Mouse (Mus musculus): ENCODE results near the gene Esp34. TPM values are rescaled to one million over a fixed set of nuclear protein-coding genes. Genes with fewer than 3 reads are reported as not detected.

Gene Esp34
- not detected for total RNA-seq (2021)
- long read RNA-seq, experiment 1 = 0 reads
- long read RNA-seq, experiment 2 = 0 reads

DNA sequence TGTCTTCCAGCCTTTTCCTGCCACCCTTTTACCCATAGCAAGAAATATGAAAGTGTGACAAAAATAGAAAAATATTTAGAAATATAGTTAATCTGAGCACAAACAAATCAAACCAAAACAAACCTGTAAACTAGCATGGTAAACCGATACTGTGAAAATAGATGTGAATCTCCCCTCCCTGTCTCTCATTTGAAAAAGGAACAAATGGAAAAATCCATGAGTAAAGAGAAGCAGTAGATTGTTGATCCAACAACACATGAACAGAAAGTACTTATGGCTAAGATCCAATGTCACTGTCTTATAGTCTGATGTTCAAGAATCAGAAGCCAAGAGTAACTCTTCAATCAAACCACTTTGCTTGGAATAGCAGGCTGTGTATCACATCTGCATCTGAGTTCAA lies at the start of gene Esp34:
Esp34 (plus strand) TSS at position 301 of the 400 bp plus-strand sequence.
- intact Hi-C loops (cut with DNase I; ENCODE audit: low total_unique reads) = no loop called here
- no peak for DNase-seq

DNA sequence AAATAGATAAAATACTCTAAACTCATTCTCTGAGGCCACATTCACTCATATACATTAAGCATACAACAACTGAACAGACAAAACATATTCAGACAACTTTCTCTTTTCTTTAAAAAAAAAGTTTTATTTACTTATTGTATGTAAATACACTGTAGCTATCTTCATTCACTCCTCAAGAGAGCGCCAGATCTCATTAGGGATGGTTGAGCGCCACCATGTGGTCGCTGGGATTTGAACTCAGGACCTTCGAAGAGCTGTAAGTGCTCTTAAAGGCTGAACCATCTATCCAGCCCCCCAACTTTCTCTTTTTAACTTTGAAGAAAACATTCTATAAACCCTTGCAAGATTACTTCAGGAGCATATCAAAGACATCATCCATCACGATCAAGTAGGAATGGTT lies 8.5 kb downstream of the Esp34 start:
- DNase-seq = no peak
- intact Hi-C loops (cut with DNase I; ENCODE audit: low total_unique reads) = no loop called here

Other genes starting within 250 kb of the Esp34 start
- gene Olfr137, start 246.6 kb upstream of the Esp34 start, total RNA-seq (2021) = not detected
- gene Olfr136, start 224.4 kb upstream of the Esp34 start, total RNA-seq (2021) = not detected
- gene Esp36, start 134.0 kb upstream of the Esp34 start, total RNA-seq (2021) = not detected
- not detected for gene Esp31, start 85.3 kb downstream of the Esp34 start, total RNA-seq (2021)